Mouse (Mus musculus) forebrain, embryonic 15.5 days (tissue): ENCODE measurements at regions not wholly inside any gene's neighbourhood (a gene's known extent, or its start where the extent isn't known, plus 50 kb on each side); places are given as distances from the start of the nearest gene placed in this dataset.

ENCODE experiments used
- ATAC-seq: fragments of 200-750 bp; cut with Nextera tagmentation; replicated peaks from 2 replicates; pipeline ENCODE4 v1.8.0; 2017; ENCODE audit warnings: mild to moderate bottlenecking, moderate TSS enrichment, moderate library complexity
- H3K27ac ChIP-seq: fragments of 300-500 bp; sonication (generic); replicated peaks from 2 replicates; pipeline ENCODE4 v1.5.1; 2015; ENCODE audit warnings: mild to moderate bottlenecking, inconsistent platforms
- H3K27me3 ChIP-seq: fragments of 300-500 bp; sonication (generic); 2 replicates; pipeline ENCODE4 v1.6.1; 2015; ENCODE audit warnings: inconsistent platforms
- H3K36me3 ChIP-seq: fragments of 300-500 bp; sonication (generic); 2 replicates; pipeline ENCODE4 v1.6.1; 2015; ENCODE audit warnings: mild to moderate bottlenecking, inconsistent platforms
- H3K4me1 ChIP-seq: fragments of 300-500 bp; sonication (generic); 2 replicates; pipeline ENCODE4 v1.6.1; 2015; ENCODE audit warnings: inconsistent platforms
- H3K4me2 ChIP-seq: fragments of 300-500 bp; sonication (generic); replicated peaks from 2 replicates; pipeline ENCODE4 v1.6.1; 2015; ENCODE audit warnings: mild to moderate bottlenecking, inconsistent platforms
- H3K4me3 ChIP-seq: fragments of 300-500 bp; sonication (generic); 2 replicates; pipeline ENCODE4 v1.5.1; 2015; ENCODE audit warnings: mild to moderate bottlenecking, inconsistent platforms
- H3K9ac ChIP-seq: fragments of 300-500 bp; sonication (generic); replicated peaks from 2 replicates; pipeline ENCODE4 v1.6.1; 2015; ENCODE audit warnings: mild to moderate bottlenecking, inconsistent platforms
- H3K9me3 ChIP-seq: fragments of 300-500 bp; sonication (generic); 2 replicates; pipeline ENCODE4 v1.6.1; 2016; ENCODE audit warnings: inconsistent platforms
- whole genome bisulfite sequencing: fragments of 180-500 bp; shearing (Covaris S2); methylation state at CpG from one replicate; pipeline ENCODE4 v1.1.7; 2015; ENCODE audit warnings: mixed read lengths; 5-methylcytosine and 5-hydroxymethylcytosine counted together

- Histone ChIP-seq H3K27ac (no peak overlapping the region), H3K27me3 (no peaks in the 10 kb centered on the region), H3K4me1 (peaks cover 6% of the 10 kb centered on the region), H3K9ac (no peak overlapping the region), H3K36me3 (no peaks in the 10 kb centered on the region), H3K4me3 (no peak overlapping the region), H3K4me2 (no peak overlapping the region), H3K9me3 (no peaks in the 10 kb centered on the region)
- 20% methylated on average over 7 of the region's 7 CpGs for WGBS
- ATAC-seq = no peak
Measured at GRCm38 (mm10) chr11:38681264-38681663, 1445.5 kb upstream of the Tenm2 start.

DNA sequence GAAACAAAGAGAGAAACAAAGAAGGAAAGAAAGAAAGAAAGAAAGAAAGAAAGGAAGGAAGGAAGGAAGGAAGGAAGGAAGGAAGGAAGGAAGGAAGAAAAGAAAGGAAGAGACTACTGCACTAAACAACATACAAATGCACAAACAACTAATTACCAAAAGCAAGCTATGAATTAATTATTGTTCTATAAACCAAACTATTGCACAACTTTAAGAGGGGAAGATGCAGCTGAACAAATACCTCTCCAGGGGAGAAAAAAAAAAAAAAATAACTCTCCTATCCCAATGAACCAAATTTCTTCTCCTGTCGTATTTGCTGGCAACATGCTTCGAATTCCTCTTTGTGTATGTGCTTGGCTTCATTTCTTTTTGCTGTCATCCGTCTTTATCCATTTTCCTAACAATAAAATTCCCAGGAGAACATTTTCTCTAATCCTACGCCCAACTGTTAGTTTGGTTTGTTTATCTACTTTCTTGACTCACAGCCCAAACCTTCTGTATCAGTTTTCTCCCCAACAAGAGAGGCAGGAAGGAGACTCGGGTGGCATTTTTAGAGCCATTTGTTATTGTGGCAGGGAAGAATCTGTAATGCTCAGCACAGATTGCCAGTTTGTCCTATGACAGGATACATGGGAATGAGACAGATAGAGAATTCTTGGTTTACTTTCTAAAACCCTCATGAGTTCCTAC is 1437.7 kb upstream of the Tenm2 start:
- no peak overlapping the region for H3K9ac ChIP-seq
- WGBS = 65% methylated on average over 5 of the region's 5 CpGs
- no peak overlapping the region for H3K27ac ChIP-seq
- no peak for ATAC-seq
- no peaks in the 10 kb centered on the region for H3K9me3 ChIP-seq
- no peaks in the 10 kb centered on the region for H3K4me1 ChIP-seq
- no peak overlapping the region for H3K4me2 ChIP-seq
- H3K27me3 ChIP-seq = no peaks in the 10 kb centered on the region
- no peaks in the 10 kb centered on the region for H3K36me3 ChIP-seq
- H3K4me3 ChIP-seq = no peak overlapping the region
